Mouse (Mus musculus) embryonic fibroblast, embryonic 13.5 days (primary cell): ENCODE results near the gene Lyzl4. TPM values are rescaled to one million over a fixed set of nuclear protein-coding genes. Genes with fewer than 3 reads are reported as not detected.
"Not testable (repeated sequence)": the region's sequence is repeated elsewhere in the genome, so short reads cannot be mapped to it uniquely, and the experiment has no call there.

ENCODE experiments used
- H3K27ac ChIP-seq: 2 replicates; pipeline ENCODE4 v1.5.1; 2012; ENCODE audit warnings: low read length, control low read depth, inconsistent platforms; ENCODE audit not compliant: insufficient read depth
- H3K4me1 ChIP-seq: 2 replicates; pipeline ENCODE4 v1.6.1; 2011; ENCODE audit warnings: low read length; ENCODE audit not compliant: control insufficient read depth, insufficient read depth
- H3K4me3 ChIP-seq: 2 replicates; pipeline ENCODE4 v1.5.1; 2011; ENCODE audit warnings: mild to moderate bottlenecking, control low read depth, low read length; ENCODE audit not compliant: insufficient read depth
- CTCF ChIP-seq: IDR thresholded peaks from 2 replicates; pipeline ENCODE4 v1.5.1; 2011; ENCODE audit warnings: mild to moderate bottlenecking, control low read depth, low read length, moderate library complexity, borderline replicate concordance; ENCODE audit not compliant: insufficient read depth
- POLR2A ChIP-seq: IDR thresholded peaks from 2 replicates; pipeline ENCODE4 v1.6.1; 2011; ENCODE audit warnings: low read depth, mild to moderate bottlenecking, control low read depth, low read length, moderate library complexity
- polyA plus RNA-seq: library from polyadenylated mRNA; stranded (reverse); fragments of >200 nt; gene quantifications from 2 replicates; pipeline ENCODE4 v1.2.4, GENCODE M21; 2011; ENCODE audit warnings: low read depth; ENCODE audit not compliant: missing spikeins, insufficient read length

Gene Lyzl4
- polyA plus RNA-seq, 1 experiment, result not detected

- no peak for TF ChIP-seq POLR2A
- TF ChIP-seq CTCF, result no peak
- no peak overlapping the region for H3K27ac ChIP-seq
- H3K4me1 ChIP-seq, result no peaks in the 10 kb centered on the region
- no peak overlapping the region for H3K4me3 ChIP-seq
Measured at GRCm38 (mm10) chr9:121606498-121607096, 35.3 kb downstream of the Lyzl4 start.

- no peaks in the 10 kb centered on the region; the same call in 1 of the 2 replicates for H3K4me1 ChIP-seq
- no peak overlapping the region for H3K4me3 ChIP-seq
- no peak for TF ChIP-seq POLR2A
- TF ChIP-seq CTCF, result peak; percentile 78; the same call in 1 of the 2 replicates
- no peak overlapping the region for H3K27ac ChIP-seq
Measured at GRCm38 (mm10) chr9:121605414-121606278, 36.2 kb downstream of the Lyzl4 start.

- Histone ChIP-seq H3K27ac (no peak overlapping the region), H3K4me1 (peaks cover 3% of the 10 kb centered on the region), H3K4me3 (no peak overlapping the region)
- TF ChIP-seq POLR2A, result no peak
- TF ChIP-seq CTCF, result no peak
Measured at GRCm38 (mm10) chr9:121602381-121602780, 39.5 kb downstream of the Lyzl4 start.

GRCm38 (mm10) chr9:121600861-121601427 lies 41.0 kb downstream of the Lyzl4 start:
- no peak overlapping the region for H3K27ac ChIP-seq
- peaks cover 3% of the 10 kb centered on the region for H3K4me1 ChIP-seq
- H3K4me3 ChIP-seq, result no peak overlapping the region
- no peak for TF ChIP-seq CTCF
- TF ChIP-seq POLR2A, result no peak

GRCm38 (mm10) chr9:121600201-121600860 lies 41.6 kb downstream of the Lyzl4 start:
- Histone ChIP-seq H3K27ac (no peak overlapping the region), H3K4me3 (no peak overlapping the region), H3K4me1 (peaks cover 3% of the 10 kb centered on the region)
- TF ChIP-seq CTCF, result no peak
- TF ChIP-seq POLR2A, result no peak

- H3K4me3 ChIP-seq, result no peak overlapping the region
- TF ChIP-seq POLR2A (no peak), CTCF (no peak)
- H3K4me1 ChIP-seq, result peaks cover 3% of the 10 kb centered on the region
- H3K27ac ChIP-seq, result no peak overlapping the region
Measured at GRCm38 (mm10) chr9:121599551-121599950, 42.3 kb downstream of the Lyzl4 start.

- TF ChIP-seq POLR2A (no peak), CTCF (no peak)
- H3K27ac ChIP-seq, result peak overlapping the region; percentile 25; the same call in 1 of the 2 replicates
- H3K4me3 ChIP-seq, result no peak overlapping the region
- H3K4me1 ChIP-seq, result peaks cover 3% of the 10 kb centered on the region
Measured at GRCm38 (mm10) chr9:121598106-121598505, 43.8 kb downstream of the Lyzl4 start.

- no peak overlapping the region for H3K27ac ChIP-seq
- no peak for TF ChIP-seq CTCF
- no peak for TF ChIP-seq POLR2A
- H3K4me1 ChIP-seq, result peaks cover 3% of the 10 kb centered on the region; the same call in 1 of the 2 replicates
- no peak overlapping the region for H3K4me3 ChIP-seq
Measured at GRCm38 (mm10) chr9:121594771-121595170, 47.1 kb downstream of the Lyzl4 start.

GRCm38 (mm10) chr9:121593768-121594167 lies 48.1 kb downstream of the Lyzl4 start:
- H3K27ac ChIP-seq, result 0 out of 2 replicates have a peak overlapping the region, but pooled peaks have one; percentile 1
- not testable (repeated sequence) for H3K4me1 ChIP-seq, H3K4me3 ChIP-seq
